Mouse (Mus musculus): ENCODE measurements around the gene Prr13. TPM values are rescaled to one million over a fixed set of nuclear protein-coding genes. Genes with fewer than 3 reads are reported as not detected.

The Prr13 gene
- total RNA-seq, 4 experiments from 2014 or later = 34.4 to 49.3 (median 40.9) TPM

GRCm38 (mm10) chr15:102460409-102460808, 1.6 kb downstream of the Prr13 start:
- no peak for DNase-seq (ENCODE audit: low spot score in 2 of 2)

GRCm38 (mm10) chr15:102460971-102461370, 2.1 kb downstream of the Prr13 start:
- DNase-seq (ENCODE audit: low spot score in 2 of 2) = no peak

GRCm38 (mm10) chr15:102461430-102462075, 2.7 kb downstream of the Prr13 start:
- no peak for DNase-seq (ENCODE audit: low spot score in 2 of 2)

- DNase-seq (ENCODE audit: low spot score in 2 of 2) = no peak
Measured at GRCm38 (mm10) chr15:102463666-102464065, 4.8 kb downstream of the Prr13 start.

- no peak for DNase-seq (ENCODE audit: low spot score in 2 of 2)
Measured at GRCm38 (mm10) chr15:102468675-102469370, 10.0 kb downstream of the Prr13 start.

GRCm38 (mm10) chr15:102470183-102470604, 11.4 kb downstream of the Prr13 start, which contains the start of gene Pcbp2:
Pcbp2 (plus strand) TSS chr15:102470539.
- peak; percentile 95 for DNase-seq (ENCODE audit: low spot score in 2 of 2)

- DNase-seq (ENCODE audit: low spot score in 2 of 2) = peak; percentile 70 to 71
Measured at GRCm38 (mm10) chr15:102470605-102471294, 11.9 kb downstream of the Prr13 start.

- no peak for DNase-seq (ENCODE audit: low spot score in 2 of 2)
Measured at GRCm38 (mm10) chr15:102471295-102471645, 12.4 kb downstream of the Prr13 start.

GRCm38 (mm10) chr15:102471727-102472126, 12.9 kb downstream of the Prr13 start:
- no peak for DNase-seq (ENCODE audit: low spot score in 2 of 2)

GRCm38 (mm10) chr15:102473246-102473645, 14.4 kb downstream of the Prr13 start:
- no peak for DNase-seq (ENCODE audit: low spot score in 2 of 2)

GRCm38 (mm10) chr15:102474520-102474919, 15.7 kb downstream of the Prr13 start:
- no peak for DNase-seq (ENCODE audit: low spot score in 2 of 2)

GRCm38 (mm10) chr15:102483136-102483535, 24.3 kb downstream of the Prr13 start:
- no peak for DNase-seq (ENCODE audit: low spot score in 2 of 2)

GRCm38 (mm10) chr15:102485853-102486252, 27.0 kb downstream of the Prr13 start:
- no peak for DNase-seq (ENCODE audit: low spot score in 2 of 2)

- DNase-seq (ENCODE audit: low spot score in 2 of 2) = no peak
Measured at GRCm38 (mm10) chr15:102487664-102488063, 28.8 kb downstream of the Prr13 start.

- no peak for DNase-seq (ENCODE audit: low spot score in 2 of 2)
Measured at GRCm38 (mm10) chr15:102498322-102498721, 39.5 kb downstream of the Prr13 start.

- no peak for DNase-seq (ENCODE audit: low spot score in 2 of 2)
Measured at GRCm38 (mm10) chr15:102499370-102499769, 40.5 kb downstream of the Prr13 start.

GRCm38 (mm10) chr15:102499851-102500250, 41.0 kb downstream of the Prr13 start:
- no peak for DNase-seq (ENCODE audit: low spot score in 2 of 2)

- DNase-seq (ENCODE audit: low spot score in 2 of 2) = no peak
Measured at GRCm38 (mm10) chr15:102500479-102500878, 41.7 kb downstream of the Prr13 start.

- no peak for DNase-seq (ENCODE audit: low spot score in 2 of 2)
Measured at GRCm38 (mm10) chr15:102501084-102501814, 42.4 kb downstream of the Prr13 start.

GRCm38 (mm10) chr15:102502254-102502840, 43.5 kb downstream of the Prr13 start:
- DNase-seq (ENCODE audit: low spot score in 2 of 2) = no peak

GRCm38 (mm10) chr15:102503447-102503846, 44.6 kb downstream of the Prr13 start, which contains the start of gene Gm10337:
Gm10337 (plus strand) TSS chr15:102503722.
- no peak for DNase-seq (ENCODE audit: low spot score in 2 of 2)
